Mouse (Mus musculus): ENCODE results near the gene Ncoa1.

Gene Ncoa1

DNA sequence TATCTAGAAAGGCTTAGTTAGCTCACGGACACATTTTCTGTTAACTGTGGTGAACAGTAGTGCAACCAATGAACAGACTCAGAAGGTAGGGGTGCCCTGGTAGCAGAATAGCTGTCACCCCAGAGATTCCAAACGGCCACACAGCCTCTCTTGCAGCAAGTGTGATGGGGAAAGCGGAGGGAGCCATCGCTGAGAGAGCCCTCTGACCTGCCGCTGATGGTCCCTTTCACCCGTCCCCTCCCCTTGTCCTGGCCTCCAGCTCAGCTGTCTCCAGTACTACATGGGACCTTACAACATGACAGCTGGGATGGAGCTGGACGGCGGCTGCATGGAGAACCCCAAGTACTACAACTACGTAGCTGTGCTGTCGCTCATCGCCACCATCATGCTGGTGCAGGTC lies 270.9 kb downstream of the Ncoa1 start:
- DNase-seq: no peak

DNA sequence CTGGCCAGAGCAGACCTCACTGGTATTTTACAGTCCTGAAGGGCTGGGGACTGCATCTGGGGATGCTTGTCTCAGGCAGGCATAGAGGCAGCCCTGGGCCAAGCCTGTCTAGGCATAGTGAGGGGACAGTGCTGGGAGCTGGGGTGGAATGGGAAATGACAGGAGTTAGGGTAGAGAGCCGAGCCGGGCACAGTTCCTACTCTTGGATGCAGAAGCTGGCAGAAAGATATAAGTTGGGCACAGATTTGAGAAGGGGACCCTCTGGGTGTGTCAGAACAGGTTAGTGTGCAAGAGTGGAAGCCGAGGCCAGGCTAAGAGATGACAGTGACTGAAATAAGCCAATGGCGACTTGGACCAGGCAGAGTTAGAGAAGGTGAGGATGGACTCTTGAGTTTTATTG lies 274.8 kb downstream of the Ncoa1 start:
- DNase-seq: no peak

DNA sequence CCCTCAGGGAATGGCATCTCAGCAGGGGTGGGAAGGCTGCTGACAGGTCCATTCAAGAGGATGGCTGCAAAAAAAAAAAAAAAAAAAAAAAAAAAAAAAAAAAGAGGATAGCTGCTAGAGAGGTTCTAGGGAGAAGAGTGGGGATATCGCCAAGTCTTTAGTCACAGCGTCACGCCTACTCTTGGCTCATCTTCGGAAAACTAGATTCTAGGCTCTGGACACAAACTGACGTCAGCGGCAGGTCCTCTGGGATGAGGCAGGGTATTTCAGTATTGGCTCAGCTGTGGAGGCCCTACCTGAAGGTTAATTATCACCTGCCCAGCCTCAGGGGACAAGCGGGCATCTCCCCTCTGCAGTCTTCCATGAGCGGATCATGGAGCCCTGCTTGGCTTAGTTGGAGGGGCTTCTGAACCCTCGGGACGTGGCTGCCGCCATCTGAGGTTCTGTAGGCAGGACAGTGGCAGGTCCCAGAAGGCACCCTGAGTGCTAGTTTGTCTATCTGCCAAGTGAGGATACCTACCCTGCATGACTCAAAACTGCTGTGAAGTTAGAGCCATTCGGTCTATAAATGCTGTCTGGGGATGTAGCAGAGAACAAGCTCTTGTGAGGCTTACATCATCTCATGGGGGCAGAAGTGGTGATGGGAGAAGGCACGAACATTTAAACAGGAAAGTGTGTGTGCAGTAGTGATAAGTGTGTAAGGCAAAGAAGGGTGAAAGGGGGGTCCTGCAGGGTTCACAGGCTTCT lies 275.4 kb downstream of the Ncoa1 start:
- no peak for DNase-seq

DNA sequence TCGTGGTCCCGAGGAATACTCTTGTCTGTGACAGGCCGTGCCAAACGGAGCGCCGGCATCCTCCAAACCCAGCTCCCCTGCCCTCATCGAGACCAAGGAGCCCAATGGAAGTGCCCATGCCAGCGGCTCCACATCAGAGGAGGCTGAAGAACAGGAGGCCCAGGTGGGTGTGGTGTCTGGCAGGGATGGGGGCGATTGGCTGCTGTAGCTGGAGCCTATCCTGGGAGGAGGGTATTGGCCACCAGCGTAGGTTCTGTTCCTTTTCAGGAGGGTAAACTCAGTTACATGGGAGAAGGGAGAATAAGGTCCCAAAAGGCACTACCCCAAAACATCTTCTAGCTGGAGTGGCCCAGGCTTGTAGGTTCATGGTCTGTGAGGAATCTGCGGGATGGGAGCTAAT lies 277.7 kb downstream of the Ncoa1 start:
- DNase-seq: no peak

DNA sequence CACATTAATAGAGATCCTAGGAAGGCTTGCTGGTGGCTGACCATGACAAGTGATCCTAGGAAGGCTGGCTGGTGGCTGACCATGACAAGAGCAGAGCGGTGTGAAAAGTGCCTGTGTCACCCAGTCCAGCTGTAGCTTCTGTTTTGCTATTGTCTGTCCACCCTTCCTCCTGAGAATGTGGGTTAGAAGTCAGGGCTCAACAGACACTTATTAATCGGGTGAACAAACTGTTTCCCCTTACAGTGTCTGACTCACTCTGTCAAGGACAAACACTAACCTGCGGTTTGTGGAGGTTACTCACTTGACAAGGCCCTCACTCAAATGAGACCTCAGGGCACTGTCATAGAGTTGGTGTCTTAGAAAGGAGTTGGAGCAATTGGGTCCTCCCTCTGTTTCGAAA lies 278.3 kb downstream of the Ncoa1 start:
- no peak for DNase-seq
